In genomic region chr14:62862564-62862963, GRCm38 (mm10) we compare ENCODE assay signal across 24 mouse cellular contexts. TPM values are rescaled to one million over a fixed set of nuclear protein-coding genes. Genes with fewer than 3 reads are reported as not detected.
DNase-seq lines count a peak whose midpoint lies in the region; ATAC-seq and TF ChIP-seq lines count a peak whose summit lies in the region.
"Had no signal": no experiment of that assay in that cellular context is flagged by ENCODE, and none has a peak within 500 bp of the region (broad histone marks: within the 10 kb centered on the region; RNA-seq: fewer than 3 reads in every experiment).

No protein-coding gene starts in this region.

- H3K9ac ChIP-seq in heart, embryonic 12.5 days = no peak overlapping the region
- no peak overlapping the region for H3K9ac ChIP-seq in MEL (ENCODE audit: control insufficient read depth, low read depth, low read length, poor library complexity, severe bottlenecking)
- H3K9ac ChIP-seq: embryonic facial prominence, embryonic 13.5 days; forebrain, embryonic 12.5 days; hindbrain, embryonic 12.5 days; intestine, embryonic 15.5 days had no signal

- no peaks in the 10 kb centered on the region for H3K79me2 ChIP-seq in MEL (ENCODE audit: control insufficient read depth, insufficient read depth, low read length, poor library complexity)

- peaks cover 15% of the 10 kb centered on the region; the same call in 1 of the 2 replicates for H3K4me1 ChIP-seq in heart, embryonic 12.5 days (replicated peaks)
- peaks cover 16 to 30% of the 10 kb centered on the region in 2 experiments for H3K4me1 ChIP-seq in MEL (ENCODE audit: control insufficient read depth in 1 of 2, insufficient read depth in 2 of 2, low read length in 2 of 2)
- H3K4me1 ChIP-seq: intestine, embryonic 15.5 days had no signal

- H3K36me3 ChIP-seq in heart, embryonic 12.5 days = peaks cover 12% of the 10 kb centered on the region
- H3K36me3 ChIP-seq in MEL (ENCODE audit: control insufficient read depth in 1 of 2, insufficient read depth in 2 of 2, low read length in 2 of 2) = peaks cover 0 to 44% of the 10 kb centered on the region in 2 experiments; a peak in 2 of 4 replicates
- H3K36me3 ChIP-seq: embryonic facial prominence, embryonic 13.5 days; forebrain, embryonic 12.5 days; G1E; hindbrain, embryonic 12.5 days; intestine, embryonic 15.5 days had no signal

- H3K27me3 ChIP-seq in heart, embryonic 12.5 days (replicated peaks) = no peaks in the 10 kb centered on the region
- H3K27me3 ChIP-seq in MEL (ENCODE audit: control insufficient read depth in 1 of 2, insufficient read depth in 2 of 2, low read length in 2 of 2) = no peaks in the 10 kb centered on the region
- H3K27me3 ChIP-seq: embryonic facial prominence, embryonic 13.5 days; forebrain, embryonic 12.5 days; hindbrain, embryonic 12.5 days; intestine, embryonic 15.5 days; Patski had no signal

- TF ChIP-seq CTCF in MEL (IDR thresholded peaks at IDR 0.05 in 2 of 3, conservative IDR thresholded peaks at IDR 0.05 in 1 of 3; ENCODE audit: control insufficient read depth in 1 of 3, insufficient read depth in 1 of 3, low read depth in 2 of 3, low read length in 3 of 3, poor library complexity in 1 of 3, severe bottlenecking in 1 of 3) = no peak

- peaks cover 5% of the 10 kb centered on the region for H3K9me3 ChIP-seq in heart, embryonic 12.5 days (replicated peaks)
- no peaks in the 10 kb centered on the region for H3K9me3 ChIP-seq in MEL (replicated peaks; ENCODE audit: insufficient read depth, low read length)
- H3K9me3 ChIP-seq: embryonic facial prominence, embryonic 13.5 days; forebrain, embryonic 12.5 days; G1E; hindbrain, embryonic 12.5 days; intestine, embryonic 15.5 days had no signal

- H3K27ac ChIP-seq in heart, embryonic 12.5 days (ENCODE audit: poor library complexity, severe bottlenecking) = no peak overlapping the region
- no peak overlapping the region for H3K27ac ChIP-seq in MEL (ENCODE audit: control insufficient read depth, low read depth, low read length)
- H3K27ac ChIP-seq: embryonic facial prominence, embryonic 13.5 days; forebrain, embryonic 12.5 days; hindbrain, embryonic 12.5 days; intestine, embryonic 15.5 days had no signal

- no peak overlapping the region for H3K4me2 ChIP-seq in heart, embryonic 12.5 days
- H3K4me2 ChIP-seq: embryonic facial prominence, embryonic 13.5 days; forebrain, embryonic 12.5 days; hindbrain, embryonic 12.5 days; intestine, embryonic 15.5 days had no signal

- WGBS in heart, embryonic 12.5 days = 67% methylated on average over 5 of the region's 5 CpGs

- no peak for TF ChIP-seq POLR2A in MEL (IDR thresholded peaks at IDR 0.05; ENCODE audit: control insufficient read depth in 1 of 2, insufficient read depth in 1 of 2, low read depth in 1 of 2, low read length in 2 of 2, poor library complexity in 1 of 2)

- peak; percentile 37 for DNase-seq in heart, adult 11 months
- DNase-seq in MEL (ENCODE audit: low read depth, low spot score) = peak; percentile 42
- DNase-seq in naive thymus-derived CD4-positive, alpha-beta T cell, adult 2 months (ENCODE audit: low read depth) = peak; percentile 40
- no peak for DNase-seq in retina, embryonic 14.5 days (ENCODE audit: low spot score)
- no peak for DNase-seq in adrenal gland, postnatal 25 days
- no peak for DNase-seq in left cerebral cortex, adult 9 months (ENCODE audit: low spot score in 2 of 2)
- DNase-seq: adrenal gland, adult 2 months; adrenal gland, postnatal 36 days; cerebellum, adult 11-12 months; cerebellum, adult 9-10 months; cerebellum, postnatal 25 days; gastrocnemius, postnatal 25 days; heart, postnatal 10 days; heart, postnatal 4 days had no signal

- no peak for TF ChIP-seq RAD21 in MEL (IDR thresholded peaks at IDR 0.05; ENCODE audit: low read depth, low read length)

- no peak for ATAC-seq in heart, embryonic 12.5 days (ENCODE audit: insufficient number of reproducible peaks, low FRiP score)
- peak; percentile 16; the same call in 1 of the 2 replicates for ATAC-seq in common myeloid progenitor, adult 5-6 weeks (replicated peaks; ENCODE audit: low read depth, poor library complexity, severe bottlenecking)
- ATAC-seq: forebrain, embryonic 16.5 days; hindbrain, embryonic 16.5 days; intestine, embryonic 15.5 days; Patski had no signal

- H3K4me3 ChIP-seq in heart, embryonic 12.5 days = no peak overlapping the region
- H3K4me3 ChIP-seq in MEL (ENCODE audit: control insufficient read depth in 1 of 2, insufficient read depth in 1 of 2, low read depth in 2 of 2, low read length in 2 of 2) = no peak overlapping the region
- H3K4me3 ChIP-seq: embryonic facial prominence, embryonic 13.5 days; forebrain, embryonic 12.5 days; hindbrain, embryonic 12.5 days; intestine, embryonic 15.5 days had no signal

- peak; percentile 43 to 47; a peak in 3 of 4 replicates for TF ChIP-seq EP300 in MEL (IDR thresholded peaks at IDR 0.05; ENCODE audit: low read depth in 1 of 2, low read length in 2 of 2)

TF ChIP-seq in MEL, 35 proteins besides CTCF, POLR2A, EP300 and RAD21:
- TF ChIP-seq TCF12 (IDR thresholded peaks at IDR 0.05; ENCODE audit: low read depth, low read length) = 0 out of 2 replicates have a peak, but pooled peaks have one; percentile 21
- TF ChIP-seq USF2 (IDR thresholded peaks at IDR 0.05; ENCODE audit: borderline replicate concordance in 1 of 2, insufficient read depth in 1 of 2, low read depth in 1 of 2, low read length in 2 of 2) = no peak
- no peak for TF ChIP-seq SMC3 (IDR thresholded peaks at IDR 0.05; ENCODE audit: low read depth, low read length)
- TF ChIP-seq GATA1 (IDR thresholded peaks at IDR 0.05; ENCODE audit: low read depth, low read length) = peak; percentile 52
- TF ChIP-seq MAZ (IDR thresholded peaks at IDR 0.05; ENCODE audit: low read depth, low read length) = no peak
- no peak for TF ChIP-seq TBP (IDR thresholded peaks at IDR 0.05; ENCODE audit: low read depth, low read length)
- no peak for TF ChIP-seq UBTF (IDR thresholded peaks at IDR 0.05; ENCODE audit: borderline replicate concordance, insufficient read depth, low read depth, low read length)
- no peak for TF ChIP-seq CHD2 (IDR thresholded peaks at IDR 0.05; ENCODE audit: low read length)
- no peak for TF ChIP-seq ELF1 (IDR thresholded peaks at IDR 0.05; ENCODE audit: low read depth, low read length)
- no peak for TF ChIP-seq USF1 (IDR thresholded peaks at IDR 0.05; ENCODE audit: low read depth, low read length)
- no peak for TF ChIP-seq POLR2AphosphoS5 (IDR thresholded peaks at IDR 0.05; ENCODE audit: borderline replicate concordance, low read depth, low read length)
- no peak for TF ChIP-seq MYB (IDR thresholded peaks at IDR 0.05; ENCODE audit: low read depth, low read length)
- no peak for TF ChIP-seq SIN3A (IDR thresholded peaks at IDR 0.05; ENCODE audit: low read length)
- TF ChIP-seq CHD1 (IDR thresholded peaks at IDR 0.05; ENCODE audit: low read depth, low read length) = no peak
- TF ChIP-seq NRF1 (IDR thresholded peaks at IDR 0.05; ENCODE audit: insufficient read depth, low read depth, low read length, poor library complexity, severe bottlenecking) = no peak
- no peak for TF ChIP-seq MXI1 (IDR thresholded peaks at IDR 0.05; ENCODE audit: low read depth, low read length)
- no peak for TF ChIP-seq JUND (IDR thresholded peaks at IDR 0.05; ENCODE audit: low read depth, low read length)
- no peak for TF ChIP-seq ETS1 (IDR thresholded peaks at IDR 0.05; ENCODE audit: low read depth, low read length)
- no peak for TF ChIP-seq E2F4 (IDR thresholded peaks at IDR 0.05; ENCODE audit: borderline replicate concordance, low read depth, low read length)
- TF ChIP-seq ZKSCAN1 (IDR thresholded peaks at IDR 0.05; ENCODE audit: low read depth, low read length) = no peak
- no peak for TF ChIP-seq KAT2A (conservative IDR thresholded peaks at IDR 0.05; ENCODE audit: low read depth, low read length)
- peak; percentile 91 for TF ChIP-seq RCOR1 (IDR thresholded peaks at IDR 0.05; ENCODE audit: low read depth, low read length)
- no peak for TF ChIP-seq BHLHE40 (IDR thresholded peaks at IDR 0.05; ENCODE audit: borderline replicate concordance, low read depth, low read length)
- no peak for TF ChIP-seq ZNF384 (IDR thresholded peaks at IDR 0.05; ENCODE audit: low read depth, low read length)
- peak; percentile 54 for TF ChIP-seq TAL1 (IDR thresholded peaks at IDR 0.05; ENCODE audit: low read length)
- no peak for TF ChIP-seq HCFC1 (IDR thresholded peaks at IDR 0.05; ENCODE audit: low read depth, low read length)
- no peak for TF ChIP-seq MYC (IDR thresholded peaks at IDR 0.05; ENCODE audit: low read depth, low read length)
- no peak for TF ChIP-seq MEF2A (IDR thresholded peaks at IDR 0.05; ENCODE audit: extremely low read depth, insufficient replicate concordance, low read depth, low read length, poor library complexity, severe bottlenecking)
- TF ChIP-seq POLR2AphosphoS2 (IDR thresholded peaks at IDR 0.05; ENCODE audit: low read length) = no peak
- TF ChIP-seq MAFK (IDR thresholded peaks at IDR 0.05; ENCODE audit: borderline replicate concordance, low read depth, low read length) = no peak
- no peak for TF ChIP-seq MAX (IDR thresholded peaks at IDR 0.05; ENCODE audit: low read length)

RNA-seq across cellular contexts. Expression of gene Wdfy2, which starts 25.1 kb away (rescaled TPM):
- 8.8 and 8.9 TPM in 2 replicates for polyA plus RNA-seq in heart, embryonic 12.5 days (2016; fragmentation: Nextera tagmentation; extraction: Ambion mirVana)
- total RNA-seq in MEL (2012; rRNA removed) = 2.7 and 3.3 TPM in 2 replicates
- 1 to 10 TPM in 1 of 2 experiments, not detected in 1; 4.1 TPM for polyA plus RNA-seq in MEL (2012; ENCODE audit: insufficient read depth in 1 of 2, insufficient read length in 2 of 2, low read depth in 1 of 2, low replicate concordance in 2 of 2, missing spikeins in 1 of 2)
- total RNA-seq in common myeloid progenitor, adult 5-6 weeks (2017) = 15.0 and 15.3 TPM in 2 replicates
- total RNA-seq in adrenal gland, postnatal 25 days (2021) = 43.2 and 46.3 TPM in 2 replicates

Comparison
In these comparisons a context has a peak if more than half of its experiments do, and no peak if none do; other contexts are left out.
1. DNase-seq: peak in heart, adult 11 months (single experiment), MEL (single experiment) and naive thymus-derived CD4-positive, alpha-beta T cell, adult 2 months (single experiment); none in retina, embryonic 14.5 days (single experiment), adrenal gland, postnatal 25 days (single experiment) and left cerebral cortex, adult 9 months (0 of 2).